ENCODE assay signal across 10 mouse cellular contexts in the genomic region with DNA sequence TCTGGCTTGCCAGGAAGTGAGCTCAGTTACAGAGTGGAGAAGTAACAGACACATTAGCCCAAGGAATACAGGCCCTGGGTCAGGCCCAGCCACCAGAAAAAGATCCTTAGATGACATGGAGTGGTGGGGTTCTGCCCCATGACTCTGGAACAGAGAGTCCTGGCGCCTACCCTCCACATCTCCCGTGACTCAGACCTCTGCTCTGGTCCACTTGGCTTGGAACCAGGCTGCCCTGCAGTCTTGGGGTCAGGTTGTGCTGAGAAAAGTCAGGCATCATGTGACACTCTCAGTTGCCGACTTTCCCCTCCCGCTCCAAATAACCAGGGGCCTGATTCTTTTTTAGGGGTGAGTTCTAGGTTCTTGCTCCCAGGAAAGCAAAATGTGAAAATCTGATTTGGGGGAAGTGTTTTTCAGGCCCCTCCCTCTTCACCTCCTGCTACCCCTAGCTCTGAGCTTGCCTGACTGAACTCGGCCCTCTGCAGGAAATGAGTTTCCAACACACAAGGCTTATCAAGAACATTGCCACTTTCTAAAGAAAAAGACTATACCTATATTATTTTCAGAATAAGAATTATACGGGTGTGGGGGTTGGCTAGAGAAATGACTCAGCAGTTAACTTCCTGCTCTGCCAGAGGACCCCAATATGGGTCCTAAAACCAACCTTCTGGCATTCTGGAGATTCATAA. TPM values are rescaled to one million over a fixed set of nuclear protein-coding genes. Genes with fewer than 3 reads are reported as not detected.
DNase-seq lines count a peak whose midpoint lies in the region; ATAC-seq and TF ChIP-seq lines count a peak whose summit lies in the region.
"Had no signal": no experiment of that assay in that cellular context is flagged by ENCODE, and none has a peak within 500 bp of the region (broad histone marks: within the 10 kb centered on the region; RNA-seq: fewer than 3 reads in every experiment).

No protein-coding gene starts in this region.

- TF ChIP-seq CTCF in liver, adult 2 months (IDR thresholded peaks at IDR 0.05; ENCODE audit: low read depth, low read length), result no peak
- TF ChIP-seq CTCF in G1E (IDR thresholded peaks at IDR 0.05; ENCODE audit: low read depth, low read length), result no peak

- H3K4me1 ChIP-seq in liver, adult 2 months (ENCODE audit: control insufficient read depth, insufficient read depth, low read length), result peaks cover 15% of the 10 kb centered on the region
- H3K4me1 ChIP-seq in liver, embryonic 11.5 days (replicated peaks; ENCODE audit: control insufficient read depth, insufficient read depth, low read length), result peaks cover 12% of the 10 kb centered on the region
- H3K4me1 ChIP-seq in G1E (ENCODE audit: insufficient read depth, low read depth, low read length), result peaks cover 46% of the 10 kb centered on the region

- H3K27me3 ChIP-seq in liver, adult 2 months (ENCODE audit: control insufficient read depth, insufficient read depth, low read length), result no peaks in the 10 kb centered on the region
- no peaks in the 10 kb centered on the region for H3K27me3 ChIP-seq in liver, embryonic 11.5 days (replicated peaks; ENCODE audit: control insufficient read depth, insufficient read depth, low read length)
- peaks cover 3% of the 10 kb centered on the region; the same call in 1 of the 2 replicates for H3K27me3 ChIP-seq in G1E (ENCODE audit: insufficient read depth, low read length)

- H3K9ac ChIP-seq in liver, adult 2 months (ENCODE audit: low read depth, low read length), result no peak overlapping the region
- H3K9ac ChIP-seq in liver, embryonic 11.5 days (ENCODE audit: low read depth, low read length), result no peak overlapping the region
- H3K9ac ChIP-seq: liver, embryonic 14.5 days had no signal

- no peak overlapping the region for H3K4me2 ChIP-seq in liver, embryonic 11.5 days

- TF ChIP-seq POLR2A in liver, adult 2 months (IDR thresholded peaks at IDR 0.05; ENCODE audit: extremely low read depth, insufficient read depth, low read length), result no peak

- WGBS in liver, adult 2 months, result 13% methylated on average over 6 of the region's 6 CpGs
- 49% methylated on average over 6 of the region's 6 CpGs for WGBS in liver, embryonic 11.5 days

- no peaks in the 10 kb centered on the region for H3K79me2 ChIP-seq in liver, adult 2 months (ENCODE audit: control insufficient read depth, insufficient read depth, low read length)

- peaks cover 3% of the 10 kb centered on the region for H3K36me3 ChIP-seq in liver, adult 2 months (ENCODE audit: control insufficient read depth, insufficient read depth, low read length)
- 0 out of 2 replicates have a peak, but pooled peaks cover 2% of the 10 kb centered on the region for H3K36me3 ChIP-seq in liver, embryonic 11.5 days (ENCODE audit: control insufficient read depth, insufficient read depth, low read length)
- H3K36me3 ChIP-seq in G1E (replicated peaks), result peaks cover 16% of the 10 kb centered on the region

- peak; percentile 82 for DNase-seq in liver, adult 2 months (ENCODE audit: extremely low read depth, low read depth, low spot score)
- no peak for DNase-seq in liver, embryonic 11.5 days (ENCODE audit: low spot score)
- DNase-seq in G1E (ENCODE audit: low spot score), result no peak
- DNase-seq in heart, adult 9 months (ENCODE audit: low spot score in 2 of 2), result peak; percentile 63 to 67
- peak; percentile 92 to 95 for DNase-seq in kidney, postnatal 36 days
- no peak for DNase-seq in yolk sac, embryonic 10.5 days (ENCODE audit: low spot score)
- no peak for DNase-seq in embryo, embryonic 9.5 days (ENCODE audit: extremely low spot score)
- no peak for DNase-seq in left cerebral cortex, postnatal 14 days (ENCODE audit: low spot score in 2 of 2)
- DNase-seq: cerebellum, postnatal 36 days had no signal

- peak overlapping the region; percentile 49 for H3K27ac ChIP-seq in liver, adult 2 months (replicated peaks; ENCODE audit: insufficient read depth, low read depth, low read length)
- H3K27ac ChIP-seq in liver, embryonic 11.5 days (ENCODE audit: low read depth, low read length), result no peak overlapping the region
- H3K27ac ChIP-seq: liver, embryonic 14.5 days had no signal

- no peaks in the 10 kb centered on the region for H3K9me3 ChIP-seq in liver, embryonic 11.5 days (ENCODE audit: control insufficient read depth, low read length)
- peaks cover 3% of the 10 kb centered on the region for H3K9me3 ChIP-seq in G1E (replicated peaks)

- ATAC-seq in liver, embryonic 11.5 days (replicated peaks; ENCODE audit: low FRiP score), result no peak
- ATAC-seq in G1E (ENCODE audit: extremely low read depth, insufficient number of reproducible peaks, low FRiP score, poor library complexity, severe bottlenecking), result no peak

- no peak overlapping the region for H3K4me3 ChIP-seq in liver, adult 2 months (ENCODE audit: insufficient read depth, low read depth, low read length)
- H3K4me3 ChIP-seq in liver, embryonic 11.5 days (ENCODE audit: low read depth, low read length), result no peak overlapping the region
- peak overlapping the region; percentile 50; the same call in 1 of the 2 replicates for H3K4me3 ChIP-seq in G1E (ENCODE audit: low read depth, low read length)

- intact Hi-C loops in left cerebral cortex, postnatal 14 days (cut with DNase I), result no loop called here

RNA-seq across cellular contexts. Expression of a gene that starts 8.1 kb away (rescaled TPM):
- total RNA-seq in liver, adult 2 months (2014; rRNA removed), result 621 and 698 TPM in 2 replicates
- polyA plus RNA-seq in liver, adult 2 months (2012; rRNA removed), result 644 and 809 TPM in 2 replicates
- polyA plus RNA-seq in liver, embryonic 11.5 days (2014; fragmentation: Nextera tagmentation; extraction: Ambion mirVana), result 2,001 and 2,023 TPM in 2 replicates
- 814 and 964 TPM in 2 replicates for total RNA-seq in G1E (2014; fragmentation: Nextera tagmentation)
- total RNA-seq in G1E (2017), result 1,083 and 1,103 TPM in 2 replicates
- 1,429 and 2,208 TPM in 2 replicates for polyA plus RNA-seq in G1E (2012)
- 1,000 to 10,000 TPM; 1,710 to 1,861 TPM for total RNA-seq in left cerebral cortex, postnatal 14 days (2021)

RNA-seq across cellular contexts. Expression of a gene that starts 15.2 kb away (rescaled TPM):
- 0.83 and 2.1 TPM in 2 replicates for total RNA-seq in liver, adult 2 months (2014; rRNA removed)
- 0.57 and 1.7 TPM in 2 replicates for polyA plus RNA-seq in liver, adult 2 months (2012; rRNA removed)
- polyA plus RNA-seq in liver, embryonic 11.5 days (2014; fragmentation: Nextera tagmentation; extraction: Ambion mirVana), result 9.7 and 10.9 TPM in 2 replicates
- total RNA-seq in G1E (2014; fragmentation: Nextera tagmentation) (50.2 and 67.3 TPM in 2 replicates), G1E (2017) (48.4 and 49.9 TPM in 2 replicates)
- 17.4 and 22.5 TPM in 2 replicates for polyA plus RNA-seq in G1E (2012)
- 10 to 100 TPM; 21.9 to 22.2 TPM for total RNA-seq in left cerebral cortex, postnatal 14 days (2021)

RNA-seq across cellular contexts. Expression of a gene that starts 20.0 kb away (rescaled TPM):
- 20.5 and 26.6 TPM in 2 replicates for total RNA-seq in liver, adult 2 months (2014; rRNA removed)
- polyA plus RNA-seq in liver, adult 2 months (2012; rRNA removed), result 31.6 and 32.6 TPM in 2 replicates
- polyA plus RNA-seq in liver, embryonic 11.5 days (2014; fragmentation: Nextera tagmentation; extraction: Ambion mirVana), result 34.3 and 38.4 TPM in 2 replicates
- total RNA-seq in G1E (2014; fragmentation: Nextera tagmentation), result 111 and 131 TPM in 2 replicates
- total RNA-seq in G1E (2017), result 67.5 and 81.9 TPM in 2 replicates
- 191 and 202 TPM in 2 replicates for polyA plus RNA-seq in G1E (2012)
- 10 to 100 TPM; 37.7 to 45.0 TPM for total RNA-seq in left cerebral cortex, postnatal 14 days (2021)

Comparison
In these comparisons a context has a peak if more than half of its experiments do, and no peak if none do; other contexts are left out.
1. DNase-seq: peak in liver, adult 2 months (single experiment), heart, adult 9 months (2 of 2) and kidney, postnatal 36 days (2 of 2); none in liver, embryonic 11.5 days (single experiment), G1E (single experiment), yolk sac, embryonic 10.5 days (single experiment), embryo, embryonic 9.5 days (single experiment) and left cerebral cortex, postnatal 14 days (0 of 2).